Mouse (Mus musculus) lung, postnatal 36 days (tissue): Measurements from ENCODE around the gene Arhgef10l.
"Not testable (repeated sequence)": the region's sequence is repeated elsewhere in the genome, so short reads cannot be mapped to it uniquely, and the experiment has no call there.

Experiments
- DNase-seq: peaks from one replicate; pipeline ENCODE4 v3.0.0; 2022; ENCODE audit warnings: mixed read lengths

The Arhgef10l gene

DNA sequence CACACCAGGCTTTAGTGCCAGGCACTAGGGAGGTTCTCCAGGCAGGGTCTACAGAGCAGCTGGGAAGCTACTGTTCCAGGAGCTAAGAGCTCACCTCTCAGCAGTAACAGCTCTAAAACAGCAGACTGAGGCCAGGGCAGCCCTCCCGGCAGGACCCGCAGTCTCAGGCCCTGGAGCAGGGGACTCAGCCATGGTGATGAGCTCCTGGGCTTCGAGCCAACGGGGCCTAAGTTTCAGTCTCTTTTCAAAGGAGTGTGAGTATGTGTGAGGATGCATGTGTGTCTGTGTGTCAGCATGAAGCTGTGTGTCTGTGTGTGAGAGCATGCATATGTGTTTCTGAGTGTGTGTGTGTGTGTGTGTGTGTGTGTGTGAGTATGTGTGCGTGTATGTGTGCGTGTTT lies 60.6 kb downstream of the Arhgef10l start:
- DNase-seq, result no peak

DNA sequence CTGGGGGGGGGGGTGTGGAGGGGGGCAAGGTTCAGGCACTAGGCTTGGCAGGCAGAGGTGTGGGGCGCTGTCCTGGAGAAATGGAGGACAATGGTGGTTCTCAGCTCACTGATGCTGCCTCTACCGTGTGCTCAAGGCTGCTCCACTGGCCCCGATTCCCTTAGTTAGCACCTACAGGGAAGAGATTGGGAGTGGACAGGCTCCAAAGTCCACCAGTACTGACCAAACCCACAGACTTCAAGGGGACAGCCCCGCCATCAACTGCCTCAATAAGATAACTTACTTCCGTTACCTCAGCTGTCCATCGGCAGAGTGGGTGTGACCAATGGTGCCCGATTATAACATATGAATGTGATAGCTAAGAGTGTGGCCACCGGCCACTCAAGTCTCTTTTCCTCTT lies 61.3 kb downstream of the Arhgef10l start:
- DNase-seq, result no peak

DNA sequence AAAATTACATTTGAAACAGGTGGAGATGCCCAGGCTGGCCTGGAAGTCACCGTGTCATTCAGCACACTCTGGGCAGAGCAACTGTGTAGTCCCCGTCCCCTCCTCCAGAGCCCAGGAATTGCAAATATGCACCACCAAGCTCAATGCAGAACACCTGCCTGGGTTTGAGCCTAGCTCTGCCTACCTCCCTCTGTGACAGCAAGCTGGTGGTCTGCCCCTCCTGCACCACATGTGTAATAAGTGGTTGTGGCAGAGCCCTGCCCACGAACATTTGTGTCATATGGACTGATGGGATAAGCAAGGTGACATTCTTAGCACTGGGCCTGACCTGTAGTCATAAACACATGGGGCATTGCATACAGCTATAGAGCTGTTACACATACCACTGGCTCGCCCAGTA lies 63.8 kb downstream of the Arhgef10l start:
- DNase-seq, result no peak

DNA sequence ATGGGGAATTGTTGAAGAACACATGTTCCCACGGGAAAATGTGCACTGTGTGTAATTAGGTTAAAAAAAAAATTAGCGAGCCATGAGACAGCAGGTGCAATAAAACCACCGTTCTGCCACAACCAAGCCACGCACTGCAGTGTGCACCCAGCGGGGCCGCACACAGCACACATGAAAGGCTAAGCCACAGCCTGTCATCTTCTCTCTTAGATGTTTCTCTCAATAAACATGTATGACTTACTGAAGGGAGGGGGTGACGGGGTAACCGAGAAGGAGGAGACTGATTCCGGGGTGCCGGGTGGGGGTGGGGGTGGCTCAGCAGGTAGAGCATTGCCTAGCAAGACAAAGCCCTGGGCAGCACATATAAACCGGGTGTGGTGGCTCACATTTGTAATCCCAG lies 64.7 kb downstream of the Arhgef10l start:
- DNase-seq, result no peak

DNA sequence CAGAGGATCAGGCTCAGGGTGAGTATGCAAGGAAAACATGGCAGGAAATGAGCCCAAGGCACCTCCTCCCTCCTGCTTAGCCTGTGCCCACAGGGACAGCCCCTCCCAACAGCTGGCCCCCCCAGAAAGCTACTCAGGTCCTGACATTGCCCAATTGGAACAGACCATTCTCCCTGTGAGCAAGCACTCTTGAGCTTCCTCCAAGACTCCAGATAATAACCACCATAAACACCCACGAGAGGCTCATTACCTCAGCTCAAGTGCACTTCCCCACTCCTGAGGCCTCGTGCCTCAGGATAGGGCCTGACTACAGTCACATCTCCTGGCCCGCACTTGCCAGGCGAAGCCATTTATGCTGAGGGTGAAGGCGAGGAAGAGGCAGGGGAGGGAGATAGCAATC lies 67.0 kb downstream of the Arhgef10l start:
- DNase-seq, result peak; percentile 89

DNA sequence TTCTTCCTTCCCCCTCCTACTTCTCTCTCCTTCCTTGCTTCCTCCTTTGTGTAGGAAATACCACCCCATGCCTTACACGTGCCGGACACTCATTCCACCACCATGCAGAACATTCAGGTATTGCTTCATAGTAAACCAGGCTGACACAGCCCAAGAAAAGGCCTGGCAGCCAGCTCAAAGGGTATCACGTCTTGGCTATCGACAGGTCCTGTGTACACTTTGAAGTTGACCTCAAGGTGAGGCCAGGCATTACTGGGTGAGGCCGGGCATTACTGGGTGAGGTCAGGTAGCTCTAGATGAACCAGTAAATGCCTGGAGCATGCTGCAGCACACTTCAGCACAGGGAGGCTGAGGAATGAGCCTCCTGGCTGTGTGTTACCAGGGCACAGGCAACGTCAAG lies 67.9 kb downstream of the Arhgef10l start:
- peak; percentile 74 for DNase-seq

DNA sequence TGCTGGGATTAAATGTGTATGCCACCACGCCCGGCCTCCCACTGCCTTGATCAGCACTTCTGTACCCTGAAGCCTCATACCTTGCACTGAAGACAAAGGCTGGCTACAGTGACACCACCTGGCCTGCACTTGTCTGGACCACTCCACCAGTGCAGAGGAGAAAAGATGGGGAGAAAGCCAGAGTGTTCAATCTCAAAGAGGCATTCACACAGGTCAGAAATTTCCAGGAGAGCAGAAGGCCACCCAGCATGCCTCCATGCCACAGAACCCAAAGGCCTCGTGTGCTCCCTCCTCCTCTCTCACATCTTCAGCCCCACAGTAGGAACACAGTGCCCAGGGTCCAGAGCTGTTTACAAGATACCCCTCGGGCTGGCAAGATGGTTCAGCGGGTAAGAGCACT lies 68.4 kb downstream of the Arhgef10l start:
- DNase-seq, result no peak

DNA sequence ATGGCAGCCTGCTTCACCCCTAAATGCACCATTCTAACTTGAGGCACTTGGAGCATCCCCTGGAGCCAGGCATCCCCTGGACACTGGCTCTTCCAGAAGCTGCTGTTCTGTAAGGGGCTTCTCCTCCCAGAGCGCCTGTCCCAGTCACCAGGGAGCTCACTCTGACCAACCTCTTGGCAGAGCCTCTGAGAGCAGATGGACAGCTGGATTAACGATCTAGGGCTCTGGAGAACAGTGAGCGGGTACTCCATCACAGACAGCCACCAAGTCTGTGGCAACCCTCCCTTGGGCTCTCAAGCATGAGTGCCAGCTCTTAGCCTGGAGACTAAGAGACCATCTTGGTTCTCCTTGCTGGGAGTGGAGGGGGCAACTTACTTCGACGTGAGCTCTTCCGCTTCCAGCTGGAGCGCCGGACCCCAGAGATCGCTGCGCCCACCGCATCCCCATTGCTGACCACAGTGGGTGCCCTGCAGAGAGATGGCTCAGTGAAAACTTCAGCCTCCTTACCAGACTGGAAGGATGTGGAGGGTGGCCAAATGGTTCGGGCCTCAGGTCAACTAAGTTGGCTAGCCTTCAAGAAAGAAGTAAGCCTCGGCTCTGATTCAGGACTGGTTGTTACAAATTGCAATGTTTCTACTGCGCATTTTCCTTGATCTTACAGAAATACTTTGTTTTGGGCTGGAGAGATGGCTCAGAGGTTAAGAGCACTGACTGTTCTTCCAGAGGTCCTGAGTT lies 71.9 kb downstream of the Arhgef10l start:
- DNase-seq, result no peak

DNA sequence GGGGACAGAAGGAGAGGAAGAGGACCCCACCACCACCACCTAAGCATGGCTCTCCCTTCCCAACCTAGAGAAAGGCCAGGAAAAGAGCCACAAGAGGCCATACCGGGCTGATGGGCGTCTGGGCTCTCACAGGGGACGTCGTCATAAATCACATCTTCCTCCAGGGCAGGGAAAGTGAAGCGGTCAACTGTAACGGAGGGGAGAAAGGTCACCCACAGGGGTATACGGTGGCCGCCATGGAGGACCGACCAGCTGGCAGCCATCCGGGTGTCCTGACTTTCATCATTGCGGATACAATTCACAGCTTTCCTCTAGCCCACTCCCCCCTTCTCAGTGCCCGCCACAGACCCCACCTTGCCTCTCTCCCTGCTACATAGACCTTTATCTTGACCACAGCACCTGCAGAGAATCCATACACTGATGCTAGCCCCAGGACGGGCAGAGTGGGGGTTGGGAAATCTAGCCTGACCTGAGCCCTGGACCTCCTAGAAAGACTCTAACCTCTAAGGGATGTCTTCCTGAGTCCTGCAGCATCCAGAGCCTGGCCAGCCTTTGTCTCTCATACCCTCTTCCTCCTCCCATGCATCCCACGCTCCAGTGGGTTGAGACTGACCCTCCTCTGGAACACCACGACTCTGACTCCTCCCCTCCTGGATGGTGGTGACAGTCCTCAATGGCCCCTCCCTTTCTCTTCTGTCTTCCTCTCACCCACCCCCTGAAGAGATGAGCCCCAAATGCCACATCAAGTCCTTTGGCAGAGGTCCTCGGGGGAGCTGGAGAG lies 72.6 kb downstream of the Arhgef10l start:
- no peak for DNase-seq

DNA sequence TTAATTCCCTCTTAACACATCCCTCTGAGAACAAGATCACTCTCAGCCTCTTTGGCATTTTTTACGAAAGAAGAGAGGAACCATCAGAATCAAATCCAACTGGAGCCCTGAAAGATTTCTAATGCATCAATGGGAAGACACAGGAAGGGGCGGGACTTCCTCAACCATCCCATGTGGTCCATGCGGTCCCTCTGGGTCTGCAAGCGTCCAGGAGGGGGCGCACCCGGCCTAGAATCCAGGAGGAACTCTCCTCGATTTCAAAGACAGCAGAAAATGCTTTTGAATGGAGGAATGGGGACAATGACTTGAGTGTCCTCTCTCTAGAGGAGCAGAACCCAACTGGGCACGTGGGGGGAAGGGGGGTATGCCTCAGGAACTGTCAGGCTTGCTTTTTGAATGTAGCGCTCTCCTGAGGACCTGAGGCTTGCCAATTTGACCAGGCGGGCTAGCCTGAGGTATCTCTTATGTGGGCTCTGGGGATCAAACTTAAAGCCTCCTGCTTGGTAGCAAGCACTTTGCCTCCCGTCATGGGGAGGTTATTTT lies 73.5 kb downstream of the Arhgef10l start:
- DNase-seq, result peak; percentile 90

DNA sequence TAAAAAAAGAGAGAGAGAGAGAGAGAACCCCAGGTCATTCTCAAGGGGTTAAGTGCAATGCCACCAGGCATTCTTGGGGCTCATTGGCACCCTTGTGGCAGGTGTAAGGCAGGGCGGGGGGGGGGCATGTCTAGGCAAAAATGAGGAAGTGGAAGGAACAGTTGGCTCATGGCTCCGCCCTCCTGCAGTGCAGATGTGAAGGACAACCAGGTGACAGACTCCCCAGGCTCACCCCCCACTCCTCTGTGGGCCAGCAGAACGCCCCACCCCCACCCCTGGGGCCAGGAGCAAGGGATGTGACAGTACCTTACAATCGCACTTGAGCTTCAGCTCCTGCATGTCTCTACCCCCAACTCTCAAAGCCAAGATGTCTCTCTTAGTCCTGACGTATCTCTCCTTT lies 79.3 kb downstream of the Arhgef10l start:
- peak; percentile 25 for DNase-seq

DNA sequence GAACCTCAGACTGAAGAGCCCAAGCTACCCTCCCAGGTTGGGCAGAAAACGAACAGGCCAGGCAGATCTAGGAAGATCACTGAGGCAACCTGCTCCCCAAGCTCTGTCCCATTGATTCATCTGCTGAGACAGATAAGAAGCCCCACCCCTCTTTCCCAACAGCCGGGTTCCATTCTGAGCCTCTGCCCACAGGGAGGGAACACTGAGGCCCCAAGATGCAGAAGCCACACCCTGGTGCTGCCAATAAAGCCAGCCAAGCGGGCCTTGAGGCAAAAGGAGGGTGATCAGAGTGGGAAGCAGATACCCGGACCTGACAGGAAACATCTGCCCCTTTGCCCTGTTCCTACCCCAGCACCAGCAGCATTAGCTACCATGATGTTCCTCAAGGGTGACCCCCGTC lies 81.6 kb downstream of the Arhgef10l start:
- DNase-seq, result no peak

DNA sequence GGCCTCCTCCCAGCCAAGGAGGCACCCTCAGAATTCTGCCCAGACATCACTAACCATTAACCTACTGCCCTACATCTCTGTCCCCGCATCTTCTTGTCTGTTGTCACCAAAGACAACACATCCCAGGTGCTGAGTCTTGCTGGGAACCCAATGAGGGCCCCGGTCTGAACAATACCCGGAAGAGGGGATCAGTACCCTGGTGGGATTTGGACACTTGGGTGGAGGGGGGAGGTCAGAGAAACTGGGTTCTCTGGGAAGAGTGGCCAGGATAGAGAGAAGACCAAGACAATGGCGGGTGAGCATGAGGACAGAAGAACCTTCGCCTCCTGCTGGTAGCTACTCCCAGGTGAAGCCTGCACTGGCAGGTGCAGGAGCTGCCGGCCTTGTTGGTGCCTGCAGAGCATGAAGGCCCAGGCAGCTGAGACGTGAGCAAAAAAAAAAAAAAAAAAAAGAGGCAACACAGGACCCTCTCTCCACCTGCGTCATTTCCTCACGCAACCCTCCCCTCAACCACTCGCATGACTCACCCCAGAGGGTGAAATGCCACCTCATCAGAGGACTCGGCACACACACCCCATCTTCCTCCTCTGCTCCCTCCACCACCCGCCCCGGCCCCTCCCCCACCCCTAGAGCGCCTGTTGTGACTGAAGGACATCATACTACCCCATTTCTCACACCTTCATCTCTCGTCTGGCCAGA lies 83.3 kb downstream of the Arhgef10l start:
- no peak for DNase-seq

DNA sequence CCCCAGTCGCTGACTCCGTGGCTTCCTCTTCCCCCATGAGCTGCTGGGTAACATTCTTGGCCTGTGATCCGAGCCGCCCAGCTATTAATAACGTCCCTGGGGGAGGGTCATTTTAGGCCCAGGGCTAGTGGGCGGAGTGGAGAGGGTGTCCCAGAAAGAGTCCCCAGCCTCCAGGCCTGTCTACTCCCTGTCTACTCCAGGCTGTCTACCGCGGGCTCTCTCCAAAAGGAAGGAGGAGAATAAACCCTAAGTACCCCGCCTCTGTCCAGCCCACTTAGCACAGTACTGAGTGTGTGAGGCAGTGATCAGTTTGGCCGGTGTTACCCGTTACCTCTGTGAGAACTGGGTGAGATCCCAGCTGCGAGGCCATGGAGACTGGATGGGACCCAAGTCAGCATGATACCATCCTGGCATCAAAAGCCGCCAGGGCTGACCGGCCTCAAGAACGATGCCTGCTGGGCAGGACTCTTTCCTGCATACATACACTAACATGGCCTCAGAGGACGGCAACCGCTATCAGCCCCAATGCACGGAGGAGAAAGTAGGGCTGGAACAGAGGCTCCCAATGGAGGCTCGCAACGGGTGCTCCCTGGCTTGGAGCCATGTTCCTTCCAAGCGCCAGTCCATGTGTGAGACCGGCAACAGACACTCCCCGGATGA lies 84.0 kb downstream of the Arhgef10l start:
- DNase-seq, result peak; percentile 52

DNA sequence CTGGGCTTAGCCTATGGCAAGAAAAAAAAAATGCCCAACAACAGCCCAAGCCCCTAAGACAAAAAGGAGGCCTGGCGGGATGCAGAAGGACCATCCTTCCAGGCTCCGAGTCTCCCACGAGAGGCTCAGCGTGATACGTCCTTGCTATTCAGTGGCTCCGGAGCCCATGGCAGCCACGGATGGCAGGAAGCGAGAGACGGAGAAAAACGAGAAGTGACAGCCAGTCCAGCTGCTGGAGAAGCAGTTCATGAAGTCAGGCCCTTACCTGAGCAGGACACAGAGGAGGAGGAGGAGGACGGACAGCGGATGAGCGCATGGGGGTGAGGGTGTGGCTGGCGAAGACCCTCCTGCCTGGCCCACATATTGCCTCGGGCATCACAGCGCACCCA lies 84.5 kb downstream of the Arhgef10l start:
- DNase-seq, result no peak

DNA sequence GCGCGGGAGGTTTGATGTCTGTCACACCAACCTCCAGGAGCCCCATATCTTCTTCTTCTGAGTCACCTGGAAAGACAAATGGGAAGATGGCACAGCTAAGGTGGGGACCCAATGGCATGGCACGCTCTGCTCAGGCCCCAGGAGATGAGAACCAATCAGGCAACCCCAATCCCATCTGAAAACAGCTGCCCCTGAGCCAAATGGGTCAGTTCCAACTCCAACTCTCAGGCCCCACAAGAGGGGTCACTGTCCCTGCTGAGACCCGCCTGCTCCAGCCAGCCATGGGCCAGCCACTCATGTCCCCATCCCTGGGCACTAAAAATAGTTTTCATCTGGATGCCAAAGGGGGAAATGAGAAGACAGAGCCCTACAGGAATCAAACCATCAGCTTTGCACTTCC lies 84.9 kb downstream of the Arhgef10l start:
- DNase-seq, result no peak

DNA sequence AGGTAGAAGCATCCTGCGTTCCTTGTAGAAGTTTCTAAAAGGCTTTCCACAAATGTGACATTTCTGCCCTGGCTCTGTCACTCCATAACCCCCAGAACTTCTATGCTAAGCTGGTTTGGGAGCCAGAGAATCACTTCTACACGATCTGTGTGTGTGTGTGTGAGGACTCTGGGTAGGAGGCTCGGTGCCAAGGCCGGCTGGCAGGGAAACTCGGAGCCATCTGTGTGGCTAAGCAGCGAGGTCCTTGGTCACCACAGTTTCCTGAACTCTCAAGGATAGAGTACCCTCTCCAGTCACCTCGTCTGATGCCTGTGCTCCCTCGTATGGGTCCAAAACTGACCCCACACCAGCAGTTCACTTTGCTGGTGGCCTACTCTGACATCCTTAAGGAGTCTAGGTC lies 86.2 kb downstream of the Arhgef10l start:
- no peak for DNase-seq

DNA sequence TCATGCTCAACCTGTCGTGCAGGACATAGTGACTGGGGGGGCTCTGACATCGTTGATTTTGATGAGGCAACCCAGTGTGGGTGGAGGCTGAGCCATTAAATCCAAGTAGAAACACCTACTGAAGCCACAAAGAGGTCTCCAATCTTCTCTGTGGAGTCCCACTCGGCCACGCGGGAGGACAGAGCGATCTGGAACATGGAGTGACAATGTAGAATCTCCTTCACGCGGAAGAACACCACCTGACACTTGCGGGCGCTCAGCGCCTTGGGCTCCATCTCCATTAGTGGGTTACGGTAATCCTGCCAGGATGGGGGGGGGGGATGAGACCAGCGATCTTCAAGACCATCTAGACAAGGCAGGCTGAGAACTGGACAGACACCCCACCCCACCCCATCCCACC lies 86.7 kb downstream of the Arhgef10l start:
- DNase-seq, result no peak

DNA sequence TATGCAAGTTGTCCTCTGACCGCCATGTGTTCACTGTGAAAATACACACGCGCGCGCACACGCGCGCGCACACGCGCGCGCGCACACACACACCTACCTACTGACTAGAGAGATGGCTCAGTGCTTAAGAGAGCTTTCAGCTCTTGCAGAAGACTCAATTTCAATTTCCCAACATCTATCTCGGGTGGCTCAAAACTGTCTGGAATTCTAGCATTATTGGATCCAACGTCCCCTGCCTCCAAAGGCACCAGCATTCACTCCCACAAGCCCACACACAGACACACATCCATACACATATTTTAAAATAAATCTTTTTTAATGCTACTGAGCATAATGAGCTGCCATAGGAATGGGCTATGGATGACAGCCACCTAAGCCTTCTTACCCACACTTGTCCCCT lies 89.2 kb downstream of the Arhgef10l start:
- no peak for DNase-seq

DNA sequence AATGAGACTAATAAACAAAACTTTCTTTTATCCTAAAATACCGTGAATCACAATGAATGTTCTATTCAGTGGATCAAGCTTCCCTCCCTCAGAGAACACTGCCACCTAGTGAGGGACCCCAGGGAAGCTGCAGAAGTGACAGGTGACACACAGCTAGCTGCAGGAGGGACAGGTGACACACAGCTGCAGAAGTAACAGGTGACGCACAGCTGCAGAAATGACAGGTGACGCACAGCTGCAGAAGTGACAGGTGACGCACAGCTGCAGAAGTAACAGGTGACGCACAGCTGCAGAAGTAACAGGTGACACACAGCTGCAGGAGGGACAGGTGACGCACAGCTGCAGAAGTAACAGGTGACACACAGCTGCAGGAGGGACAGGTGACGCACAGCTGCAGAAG lies 90.9 kb downstream of the Arhgef10l start:
- DNase-seq, result not testable (repeated sequence)

DNA sequence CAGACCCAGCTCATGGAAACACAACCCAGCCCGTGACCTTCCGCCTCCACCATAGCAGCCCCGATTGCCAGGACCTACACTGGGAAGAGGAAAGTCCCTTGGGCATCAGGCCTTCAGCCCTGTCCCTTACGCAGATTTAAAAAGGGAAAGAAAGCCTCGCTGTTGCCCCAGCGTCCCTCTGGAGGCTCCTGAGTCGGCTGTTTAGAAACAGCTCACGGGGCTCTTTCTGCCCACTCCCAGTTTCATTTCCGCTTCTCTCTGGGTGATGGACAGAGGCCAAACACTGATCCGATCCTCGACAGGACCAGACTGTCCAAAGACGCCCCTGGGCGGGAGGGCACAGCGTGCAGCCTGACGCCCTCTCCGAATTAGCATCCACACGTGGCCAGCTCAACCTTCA lies 93.4 kb downstream of the Arhgef10l start:
- peak; percentile 39 for DNase-seq

DNA sequence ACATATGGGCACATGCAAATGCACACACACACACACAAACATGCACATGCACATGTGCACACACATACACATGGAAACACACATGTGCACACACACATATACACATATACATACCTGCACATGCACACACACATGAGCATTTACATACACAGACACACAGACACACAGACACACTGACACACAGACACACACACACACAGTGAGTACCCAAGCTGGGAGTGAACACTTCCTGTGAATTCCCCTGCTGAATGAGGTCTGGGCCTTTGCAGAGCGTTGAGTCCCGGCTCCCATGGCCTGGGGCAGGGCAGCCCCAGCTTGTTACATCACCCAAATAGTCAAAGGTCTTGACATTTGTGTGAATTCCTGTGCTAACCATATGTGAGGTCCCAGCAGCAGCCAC lies 96.4 kb downstream of the Arhgef10l start:
- DNase-seq, result no peak

DNA sequence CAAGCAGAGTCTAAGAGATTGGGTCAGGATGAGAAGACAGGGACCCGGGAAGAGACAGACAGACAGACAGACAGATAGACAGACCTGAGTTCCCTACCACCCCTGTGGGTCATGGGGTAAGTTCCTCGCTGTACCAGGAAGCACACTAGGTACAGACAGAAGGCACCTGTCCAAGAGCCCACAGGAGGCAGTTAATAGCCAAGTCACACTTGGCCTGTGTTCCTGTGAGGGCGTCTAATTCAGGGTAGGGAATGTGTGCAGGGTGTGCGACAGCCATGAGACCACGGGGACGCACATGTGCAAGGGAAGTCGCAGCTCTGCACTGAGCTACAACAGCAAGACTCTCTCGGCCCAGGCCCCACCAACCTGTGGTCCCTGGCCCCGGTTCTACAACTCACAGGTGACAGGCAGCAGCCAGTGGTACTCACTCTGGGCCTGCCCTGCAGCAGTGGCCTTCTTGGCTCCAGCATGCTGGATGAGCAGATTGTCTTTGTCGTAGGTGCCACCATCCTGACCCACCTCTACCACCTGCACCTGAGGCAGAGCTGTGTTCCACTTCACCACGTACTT lies 97.8 kb downstream of the Arhgef10l start:
- DNase-seq, result no peak
